Mouse (Mus musculus) heart, embryonic 11.5 days (tissue): ENCODE data around the gene Mrps6. TPM values are rescaled to one million over a fixed set of nuclear protein-coding genes. Genes with fewer than 3 reads are reported as not detected.
"Not testable (repeated sequence)": the region's sequence is repeated elsewhere in the genome, so short reads cannot be mapped to it uniquely, and the experiment has no call there.

Experiments
- ATAC-seq: fragments of 200-750 bp; cut with Nextera tagmentation; replicated peaks from 2 replicates; pipeline ENCODE4 v1.8.0; 2017; ENCODE audit warnings: moderate library complexity; ENCODE audit not compliant: insufficient number of reproducible peaks, low FRiP score, low TSS enrichment
- H3K27ac ChIP-seq: fragments of 300-500 bp; sonication (generic); 2 replicates; pipeline ENCODE4 v1.5.1; 2014; ENCODE audit warnings: mild to moderate bottlenecking, low read depth, low read length
- H3K27me3 ChIP-seq: fragments of 300-500 bp; sonication (generic); 2 replicates; pipeline ENCODE4 v1.6.1; 2014; ENCODE audit warnings: mild to moderate bottlenecking, low read length, mixed read lengths; ENCODE audit not compliant: control insufficient read depth, insufficient read depth
- H3K36me3 ChIP-seq: fragments of 300-500 bp; sonication (generic); 2 replicates; pipeline ENCODE4 v1.6.1; 2014; ENCODE audit warnings: mild to moderate bottlenecking, low read length, moderate library complexity, mixed read lengths; ENCODE audit not compliant: control insufficient read depth, insufficient read depth
- H3K4me1 ChIP-seq: fragments of 300-500 bp; sonication (generic); 2 replicates; pipeline ENCODE4 v1.6.1; 2014; ENCODE audit warnings: low read length; ENCODE audit not compliant: control insufficient read depth, insufficient read depth
- H3K4me2 ChIP-seq: fragments of 300-500 bp; sonication (generic); 2 replicates; pipeline ENCODE4 v1.6.1; 2014; ENCODE audit warnings: mild to moderate bottlenecking, moderate library complexity
- H3K4me3 ChIP-seq: fragments of 300-500 bp; sonication (generic); 2 replicates; pipeline ENCODE4 v1.5.1; 2014; ENCODE audit warnings: low read depth, low read length
- H3K9ac ChIP-seq: fragments of 300-500 bp; sonication (generic); 2 replicates; pipeline ENCODE4 v1.6.1; 2014; ENCODE audit warnings: mild to moderate bottlenecking, low read depth, low read length, moderate library complexity
- H3K9me3 ChIP-seq: fragments of 300-500 bp; sonication (generic); replicated peaks from 2 replicates; pipeline ENCODE4 v1.6.1; 2016; ENCODE audit warnings: low read length; ENCODE audit not compliant: control insufficient read depth
- WGBS: fragments of 180-500 bp; shearing (Covaris S2); extraction: QIAGEN DNeasy Blood & Tissue Kit; methylation state at CpG from one replicate; pipeline ENCODE4 v1.1.7; 2014; ENCODE audit not compliant: insufficient replicate concordance; 5-methylcytosine and 5-hydroxymethylcytosine counted together
- polyA plus RNA-seq: library from polyadenylated mRNA; unstranded; fragments of >200 nt; fragmentation: Nextera tagmentation; extraction: Ambion mirVana; gene quantifications from 2 replicates; pipeline ENCODE4 v1.2.1, GENCODE M21; 2014

The Mrps6 gene
- polyA plus RNA-seq, 1 experiment from 2014 or later, result 121 TPM

- Histone ChIP-seq H3K4me2 (no peak overlapping the region), H3K4me1 (no peaks in the 10 kb centered on the region), H3K9me3 (no peaks in the 10 kb centered on the region), H3K9ac (no peak overlapping the region), H3K4me3 (no peak overlapping the region), H3K27ac (no peak overlapping the region), H3K36me3 (no peaks in the 10 kb centered on the region), H3K27me3 (no peaks in the 10 kb centered on the region)
- no peak for ATAC-seq
- WGBS, result 77% methylated on average over 3 of the region's 3 CpGs
Measured at GRCm38 (mm10) chr16:92089225-92089624, 31.2 kb downstream of the Mrps6 start.

GRCm38 (mm10) chr16:92091876-92092275, 33.8 kb downstream of the Mrps6 start:
- H3K36me3 ChIP-seq, result no peaks in the 10 kb centered on the region
- no peak for ATAC-seq
- no peak overlapping the region for H3K9ac ChIP-seq
- H3K4me3 ChIP-seq, result no peak overlapping the region
- no peaks in the 10 kb centered on the region for H3K4me1 ChIP-seq
- no peak overlapping the region for H3K27ac ChIP-seq
- H3K27me3 ChIP-seq, result no peaks in the 10 kb centered on the region
- WGBS, result 77% methylated on average over 5 of the region's 5 CpGs
- H3K4me2 ChIP-seq, result no peak overlapping the region
- H3K9me3 ChIP-seq, result no peaks in the 10 kb centered on the region

GRCm38 (mm10) chr16:92098351-92099051, 40.4 kb downstream of the Mrps6 start:
- 87% methylated on average over 10 of the region's 10 CpGs for WGBS
- Histone ChIP-seq H3K4me2 (no peak overlapping the region), H3K36me3 (no peaks in the 10 kb centered on the region), H3K4me1 (no peaks in the 10 kb centered on the region), H3K9ac (no peak overlapping the region), H3K27me3 (no peaks in the 10 kb centered on the region), H3K9me3 (no peaks in the 10 kb centered on the region), H3K4me3 (no peak overlapping the region), H3K27ac (no peak overlapping the region)
- no peak for ATAC-seq

- Histone ChIP-seq H3K4me3 (no peak overlapping the region), H3K36me3 (no peaks in the 10 kb centered on the region), H3K4me1 (peaks cover 4% of the 10 kb centered on the region; the same call in 1 of the 2 replicates), H3K9ac (no peak overlapping the region), H3K27ac (no peak overlapping the region), H3K4me2 (no peak overlapping the region), H3K9me3 (no peaks in the 10 kb centered on the region), H3K27me3 (no peaks in the 10 kb centered on the region)
- WGBS, result 86% methylated on average over 16 of the region's 16 CpGs
- ATAC-seq, result no peak
Measured at GRCm38 (mm10) chr16:92099598-92099997, 41.5 kb downstream of the Mrps6 start.

GRCm38 (mm10) chr16:92100111-92100510, 42.0 kb downstream of the Mrps6 start:
- WGBS, result 83% methylated on average over 4 of the region's 4 CpGs
- ATAC-seq, result no peak
- no peak overlapping the region for H3K27ac ChIP-seq

GRCm38 (mm10) chr16:92102115-92102514, 44.0 kb downstream of the Mrps6 start:
- ATAC-seq, result no peak
- H3K4me2 ChIP-seq, result no peak overlapping the region
- no peak overlapping the region for H3K27ac ChIP-seq
- no peak overlapping the region for H3K4me3 ChIP-seq
- no peaks in the 10 kb centered on the region for H3K27me3 ChIP-seq
- 74% methylated on average over 5 of the region's 5 CpGs for whole genome bisulfite sequencing
- H3K36me3 ChIP-seq, result no peaks in the 10 kb centered on the region
- H3K9me3 ChIP-seq, result no peaks in the 10 kb centered on the region
- H3K9ac ChIP-seq, result no peak overlapping the region
- H3K4me1 ChIP-seq, result peaks cover 9% of the 10 kb centered on the region; the same call in 1 of the 2 replicates

More at GRCm38 (mm10) chr16:92100111-92100510, 42.0 kb downstream of the Mrps6 start:
- H3K27me3 ChIP-seq, result no peaks in the 10 kb centered on the region
- no peak overlapping the region for H3K4me3 ChIP-seq
- no peaks in the 10 kb centered on the region for H3K9me3 ChIP-seq
- H3K4me1 ChIP-seq, result peaks cover 9% of the 10 kb centered on the region; the same call in 1 of the 2 replicates
- no peak overlapping the region for H3K4me2 ChIP-seq
- H3K9ac ChIP-seq, result no peak overlapping the region
- H3K36me3 ChIP-seq, result no peaks in the 10 kb centered on the region

- WGBS, result 92% methylated on average over 6 of the region's 7 CpGs
- H3K27ac ChIP-seq, H3K27me3 ChIP-seq, H3K4me3 ChIP-seq, ATAC-seq, H3K36me3 ChIP-seq, H3K4me1 ChIP-seq, H3K4me2 ChIP-seq, H3K9me3 ChIP-seq, H3K9ac ChIP-seq: not testable (repeated sequence)
Measured at GRCm38 (mm10) chr16:92102931-92103330, 44.9 kb downstream of the Mrps6 start.

GRCm38 (mm10) chr16:92103572-92104331, 45.7 kb downstream of the Mrps6 start:
- WGBS, result 36% methylated on average over 9 of the region's 9 CpGs
- no peaks in the 10 kb centered on the region for H3K9me3 ChIP-seq
- H3K27ac ChIP-seq, result peak overlapping the region; percentile 78
- peaks cover 9% of the 10 kb centered on the region; the same call in 1 of the 2 replicates for H3K4me1 ChIP-seq
- no peak overlapping the region for H3K4me3 ChIP-seq
- no peaks in the 10 kb centered on the region for H3K27me3 ChIP-seq
- no peak overlapping the region for H3K4me2 ChIP-seq
- peak; percentile 77; the same call in 1 of the 2 replicates for ATAC-seq
- no peak overlapping the region for H3K9ac ChIP-seq
- H3K36me3 ChIP-seq, result no peaks in the 10 kb centered on the region
